Mouse (Mus musculus): ENCODE data around the gene Olfr1301. TPM values are rescaled to one million over a fixed set of nuclear protein-coding genes. Genes with fewer than 3 reads are reported as not detected.

Gene Olfr1301
- polyA plus RNA-seq (2014; fragmentation: Nextera tagmentation; extraction: Ambion mirVana) = not detected in 2 replicates

- no peaks in the 10 kb centered on the region for H3K36me3 ChIP-seq (ENCODE audit: control insufficient read depth, insufficient read depth, low read length)
- no peaks in the 10 kb centered on the region for H3K27me3 ChIP-seq (ENCODE audit: control insufficient read depth, insufficient read depth, low read length)
- H3K9ac ChIP-seq (replicated peaks; ENCODE audit: low read depth, low read length) = no peak within 1 kb of the TSS
- no peaks in the 10 kb centered on the region for H3K4me1 ChIP-seq (ENCODE audit: control insufficient read depth, insufficient read depth, low read length)
- H3K4me2 ChIP-seq (ENCODE audit: low read depth, low read length) = no peak within 1 kb of the TSS
- H3K27ac ChIP-seq (ENCODE audit: low read depth, low read length) = no peak within 1 kb of the TSS
- H3K9me3 ChIP-seq (ENCODE audit: control insufficient read depth, low read length) = no peaks in the 10 kb centered on the region
- H3K4me3 ChIP-seq (ENCODE audit: low read depth, low read length) = no peak within 1 kb of the TSS
- no peak for ATAC-seq (ENCODE audit: low read depth)
- 84% methylated on average over 3 of the region's 3 CpGs for WGBS
Observed at GRCm38 (mm10) chr2:111750706-111751105, at the start of gene Olfr1301. Gene Olfr1301 (plus strand): TSS chr2:111751006.

DNA sequence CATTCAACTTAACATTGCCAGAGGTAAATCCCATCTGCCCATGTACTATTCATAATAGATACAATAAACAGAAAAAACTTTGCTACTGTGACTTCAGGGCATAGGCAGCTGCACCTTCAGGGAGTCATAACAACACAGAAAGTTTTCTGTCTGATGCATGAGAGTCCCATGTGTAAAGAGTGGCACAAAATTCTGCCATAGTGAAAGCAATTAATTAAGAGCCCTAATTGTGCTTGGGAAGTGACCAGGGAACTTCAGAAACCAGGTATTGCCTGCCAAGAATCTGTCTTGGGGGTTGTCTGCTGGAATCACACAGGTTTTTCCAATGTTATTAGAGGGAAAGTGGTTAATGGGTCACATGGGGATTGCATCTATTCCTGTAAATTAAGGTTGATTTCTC, 24.1 kb upstream of the Olfr1301 start:
- Histone ChIP-seq H3K9ac (replicated peaks; ENCODE audit: low read depth, low read length) (no peak overlapping the region), H3K4me1 (ENCODE audit: control insufficient read depth, insufficient read depth, low read length) (no peaks in the 10 kb centered on the region), H3K27me3 (ENCODE audit: control insufficient read depth, insufficient read depth, low read length) (no peaks in the 10 kb centered on the region), H3K9me3 (ENCODE audit: control insufficient read depth, low read length) (no peaks in the 10 kb centered on the region), H3K27ac (ENCODE audit: low read depth, low read length) (no peak overlapping the region), H3K36me3 (ENCODE audit: control insufficient read depth, insufficient read depth, low read length) (no peaks in the 10 kb centered on the region), H3K4me3 (ENCODE audit: low read depth, low read length) (no peak overlapping the region), H3K4me2 (ENCODE audit: low read depth, low read length) (no peak overlapping the region)
- ATAC-seq (ENCODE audit: low read depth) = no peak

GRCm38 (mm10) chr2:111777129-111777528, 26.3 kb downstream of the Olfr1301 start, which contains the start of gene Olfr1302:
Gene Olfr1302 (plus strand): TSS chr2:111777429.
- 87% methylated on average over 2 of the region's 2 CpGs for WGBS
- H3K27me3 ChIP-seq (ENCODE audit: control insufficient read depth, insufficient read depth, low read length) = no peaks in the 10 kb centered on the region
- no peak within 1 kb of the TSS for H3K9ac ChIP-seq (replicated peaks; ENCODE audit: low read depth, low read length)
- H3K36me3 ChIP-seq (ENCODE audit: control insufficient read depth, insufficient read depth, low read length) = no peaks in the 10 kb centered on the region
- H3K4me2 ChIP-seq (ENCODE audit: low read depth, low read length) = no peak within 1 kb of the TSS
- no peak for ATAC-seq (ENCODE audit: low read depth)
- no peaks in the 10 kb centered on the region for H3K4me1 ChIP-seq (ENCODE audit: control insufficient read depth, insufficient read depth, low read length)
- no peak within 1 kb of the TSS for H3K4me3 ChIP-seq (ENCODE audit: low read depth, low read length)
- no peak within 1 kb of the TSS for H3K27ac ChIP-seq (ENCODE audit: low read depth, low read length)
- no peaks in the 10 kb centered on the region for H3K9me3 ChIP-seq (ENCODE audit: control insufficient read depth, low read length)

Other genes starting within 250 kb of the Olfr1301 start
- not detected in 2 replicates for gene Olfr1293-ps, start 225.8 kb upstream of the Olfr1301 start, polyA plus RNA-seq (2014; fragmentation: Nextera tagmentation; extraction: Ambion mirVana)
- gene Olfr1294, start 210.7 kb upstream of the Olfr1301 start, polyA plus RNA-seq (2014; fragmentation: Nextera tagmentation; extraction: Ambion mirVana) = not detected in 2 replicates
- not detected in 2 replicates for gene Olfr1295, start 181.3 kb upstream of the Olfr1301 start, polyA plus RNA-seq (2014; fragmentation: Nextera tagmentation; extraction: Ambion mirVana)
- gene Olfr1297, start 124.5 kb upstream of the Olfr1301 start, polyA plus RNA-seq (2014; fragmentation: Nextera tagmentation; extraction: Ambion mirVana) = not detected in 2 replicates
- not detected in 2 replicates for gene Olfr1298, start 101.8 kb upstream of the Olfr1301 start, polyA plus RNA-seq (2014; fragmentation: Nextera tagmentation; extraction: Ambion mirVana)
- not detected in 2 replicates for gene Olfr1299, start 89.6 kb upstream of the Olfr1301 start, polyA plus RNA-seq (2014; fragmentation: Nextera tagmentation; extraction: Ambion mirVana)
- not detected in 2 replicates for gene Olfr1302, start 26.4 kb downstream of the Olfr1301 start, polyA plus RNA-seq (2014; fragmentation: Nextera tagmentation; extraction: Ambion mirVana)
- not detected in 2 replicates for gene Olfr1303, start 69.3 kb downstream of the Olfr1301 start, polyA plus RNA-seq (2014; fragmentation: Nextera tagmentation; extraction: Ambion mirVana)
- gene Olfr1305, start 126.1 kb downstream of the Olfr1301 start, polyA plus RNA-seq (2014; fragmentation: Nextera tagmentation; extraction: Ambion mirVana) = not detected in 2 replicates
- gene Olfr1306, start 165.3 kb downstream of the Olfr1301 start, polyA plus RNA-seq (2014; fragmentation: Nextera tagmentation; extraction: Ambion mirVana) = not detected in 2 replicates
- 0.03 TPM in 1 of 2 replicates, not detected in the other for gene Olfr1307, start 198.4 kb downstream of the Olfr1301 start, polyA plus RNA-seq (2014; fragmentation: Nextera tagmentation; extraction: Ambion mirVana)
- not detected in 2 replicates for gene Olfr1308, start 213.9 kb downstream of the Olfr1301 start, polyA plus RNA-seq (2014; fragmentation: Nextera tagmentation; extraction: Ambion mirVana)
- gene Olfr1309, start 239.3 kb downstream of the Olfr1301 start, polyA plus RNA-seq (2014; fragmentation: Nextera tagmentation; extraction: Ambion mirVana) = not detected in 2 replicates

Data from neural tube, embryonic 14.5 days (tissue).